ENCODE assay signal across 23 mouse cellular contexts in the genomic region with DNA sequence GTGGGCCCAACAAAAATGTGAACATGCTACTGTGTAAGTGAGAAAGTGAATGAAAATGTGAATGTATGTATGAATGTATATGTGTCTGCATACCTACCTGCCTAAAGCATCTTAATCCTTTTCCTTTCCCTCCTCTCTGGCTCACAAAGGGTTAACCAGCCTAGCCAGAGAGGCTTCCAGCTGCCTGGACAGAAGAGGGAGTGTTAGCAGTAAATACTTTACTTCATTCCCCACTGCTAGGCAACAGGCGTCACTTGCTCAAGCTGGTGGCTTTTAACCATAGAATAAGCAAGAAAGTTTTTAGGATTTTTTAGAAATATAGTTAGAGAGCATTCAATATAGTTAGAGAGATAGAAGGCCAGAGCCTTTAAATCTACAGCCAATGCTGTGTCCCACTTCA.
DNase-seq lines count a peak whose midpoint lies in the region; ATAC-seq lines count a peak whose summit lies in the region.
"Had no signal": no experiment of that assay in that cellular context is flagged by ENCODE, and none has a peak within 500 bp of the region (broad histone marks: within the 10 kb centered on the region; RNA-seq: fewer than 3 reads in every experiment).

No protein-coding gene starts in this region.

- 13% methylated on average over 1 of the region's 1 CpGs for WGBS in hindbrain, embryonic 15.5 days
- 7% methylated on average over 1 of the region's 1 CpGs for WGBS in hindbrain, embryonic 12.5 days
- WGBS in midbrain, embryonic 14.5 days, result 10% methylated on average over 1 of the region's 1 CpGs
- 10% methylated on average over 1 of the region's 1 CpGs for WGBS in midbrain, embryonic 15.5 days
- 6% methylated on average over 1 of the region's 1 CpGs for WGBS in limb, embryonic 13.5 days

- ATAC-seq in hindbrain, embryonic 15.5 days (ENCODE audit: low FRiP score, low read depth), result no peak
- no peak for ATAC-seq in hindbrain, embryonic 12.5 days (ENCODE audit: low FRiP score)
- no peak for ATAC-seq in midbrain, embryonic 14.5 days (ENCODE audit: low FRiP score, low TSS enrichment)
- ATAC-seq in midbrain, embryonic 15.5 days (replicated peaks), result no peak
- ATAC-seq in limb, embryonic 13.5 days (ENCODE audit: low FRiP score, low read depth), result 0 out of 2 replicates have a peak, but pooled peaks have one; percentile 51
- ATAC-seq: forebrain, postnatal 0 days; inflammation-experienced regulatory T-cells, adult 6 months had no signal

- no peak overlapping the region for H3K4me3 ChIP-seq in hindbrain, embryonic 15.5 days
- H3K4me3 ChIP-seq in hindbrain, embryonic 12.5 days, result no peak overlapping the region
- no peak overlapping the region for H3K4me3 ChIP-seq in midbrain, embryonic 14.5 days (replicated peaks; ENCODE audit: low read depth, low read length)
- H3K4me3 ChIP-seq in midbrain, embryonic 15.5 days, result no peak overlapping the region
- no peak overlapping the region for H3K4me3 ChIP-seq in limb, embryonic 13.5 days
- H3K4me3 ChIP-seq: heart, embryonic 12.5 days; megakaryocyte, embryonic 14.5 days; neural tube, embryonic 13.5 days had no signal

- H3K4me1 ChIP-seq in hindbrain, embryonic 15.5 days (replicated peaks), result peaks cover 6% of the 10 kb centered on the region; the same call in 1 of the 2 replicates
- H3K4me1 ChIP-seq in hindbrain, embryonic 12.5 days, result 0 out of 2 replicates have a peak, but pooled peaks cover 10% of the 10 kb centered on the region
- H3K4me1 ChIP-seq in midbrain, embryonic 14.5 days (ENCODE audit: control insufficient read depth, insufficient read depth, low read length), result no peaks in the 10 kb centered on the region
- 0 out of 2 replicates have a peak, but pooled peaks cover 4% of the 10 kb centered on the region for H3K4me1 ChIP-seq in midbrain, embryonic 15.5 days
- peaks cover 47% of the 10 kb centered on the region for H3K4me1 ChIP-seq in limb, embryonic 13.5 days
- H3K4me1 ChIP-seq: megakaryocyte, embryonic 14.5 days had no signal

- DNase-seq in midbrain, embryonic 14.5 days, result peak; percentile 46
- DNase-seq in gastrocnemius, postnatal 25 days, result no peak
- DNase-seq in cerebellum, adult 9-11 months, result no peak
- DNase-seq: adrenal gland, postnatal 25 days; B cell, adult 2 months; cerebellum, adult 18-20 months; cerebellum, postnatal 36 days; forebrain, postnatal 0 days; heart, adult 11 months; heart, postnatal 14 days; kidney, adult 9 months; kidney, postnatal 36 days; spleen, adult 18-20 months; thymus, adult 18-20 months had no signal

- H3K27me3 ChIP-seq in hindbrain, embryonic 15.5 days, result no peaks in the 10 kb centered on the region
- H3K27me3 ChIP-seq in hindbrain, embryonic 12.5 days, result no peaks in the 10 kb centered on the region
- H3K27me3 ChIP-seq in midbrain, embryonic 14.5 days (ENCODE audit: control insufficient read depth, insufficient read depth, low read length), result no peaks in the 10 kb centered on the region
- no peaks in the 10 kb centered on the region for H3K27me3 ChIP-seq in midbrain, embryonic 15.5 days (replicated peaks)
- no peaks in the 10 kb centered on the region for H3K27me3 ChIP-seq in limb, embryonic 13.5 days
- H3K27me3 ChIP-seq: heart, embryonic 12.5 days; neural tube, embryonic 13.5 days had no signal

- no peak overlapping the region for H3K9ac ChIP-seq in hindbrain, embryonic 15.5 days
- H3K9ac ChIP-seq in hindbrain, embryonic 12.5 days, result no peak overlapping the region
- H3K9ac ChIP-seq in midbrain, embryonic 14.5 days (replicated peaks; ENCODE audit: low read length), result no peak overlapping the region
- H3K9ac ChIP-seq in midbrain, embryonic 15.5 days, result no peak overlapping the region
- no peak overlapping the region for H3K9ac ChIP-seq in limb, embryonic 13.5 days
- H3K9ac ChIP-seq: forebrain, postnatal 0 days; heart, embryonic 12.5 days; liver, embryonic 14.5 days; neural tube, embryonic 13.5 days had no signal

- no peak overlapping the region for H3K4me2 ChIP-seq in hindbrain, embryonic 15.5 days
- no peak overlapping the region for H3K4me2 ChIP-seq in hindbrain, embryonic 12.5 days (replicated peaks)
- H3K4me2 ChIP-seq in midbrain, embryonic 14.5 days (ENCODE audit: low read length), result no peak overlapping the region
- no peak overlapping the region for H3K4me2 ChIP-seq in midbrain, embryonic 15.5 days
- no peak overlapping the region for H3K4me2 ChIP-seq in limb, embryonic 13.5 days (replicated peaks)
- H3K4me2 ChIP-seq: heart, embryonic 12.5 days; neural tube, embryonic 13.5 days had no signal

- 0 out of 2 replicates have a peak overlapping the region, but pooled peaks have one; percentile 34 for H3K27ac ChIP-seq in hindbrain, embryonic 15.5 days (replicated peaks)
- H3K27ac ChIP-seq in hindbrain, embryonic 12.5 days, result no peak overlapping the region
- no peak overlapping the region for H3K27ac ChIP-seq in midbrain, embryonic 14.5 days (replicated peaks; ENCODE audit: low read depth, low read length)
- H3K27ac ChIP-seq in midbrain, embryonic 15.5 days, result no peak overlapping the region
- peak overlapping the region; percentile 67 for H3K27ac ChIP-seq in limb, embryonic 13.5 days
- H3K27ac ChIP-seq: liver, embryonic 14.5 days; neural tube, embryonic 13.5 days had no signal

- no peaks in the 10 kb centered on the region for H3K36me3 ChIP-seq in hindbrain, embryonic 15.5 days
- H3K36me3 ChIP-seq in hindbrain, embryonic 12.5 days, result no peaks in the 10 kb centered on the region
- no peaks in the 10 kb centered on the region for H3K36me3 ChIP-seq in midbrain, embryonic 14.5 days (ENCODE audit: control insufficient read depth, insufficient read depth, low read length)
- no peaks in the 10 kb centered on the region for H3K36me3 ChIP-seq in midbrain, embryonic 15.5 days (replicated peaks)
- no peaks in the 10 kb centered on the region for H3K36me3 ChIP-seq in limb, embryonic 13.5 days
- H3K36me3 ChIP-seq: heart, embryonic 12.5 days; neural tube, embryonic 13.5 days had no signal

- no peaks in the 10 kb centered on the region for H3K9me3 ChIP-seq in hindbrain, embryonic 15.5 days
- H3K9me3 ChIP-seq in hindbrain, embryonic 12.5 days (replicated peaks), result no peaks in the 10 kb centered on the region
- no peaks in the 10 kb centered on the region for H3K9me3 ChIP-seq in midbrain, embryonic 14.5 days (ENCODE audit: control insufficient read depth, low read length)
- H3K9me3 ChIP-seq in midbrain, embryonic 15.5 days, result no peaks in the 10 kb centered on the region
- H3K9me3 ChIP-seq in limb, embryonic 13.5 days, result no peaks in the 10 kb centered on the region
- H3K9me3 ChIP-seq: heart, embryonic 12.5 days; megakaryocyte, embryonic 14.5 days; neural tube, embryonic 13.5 days had no signal

Comparison
In these comparisons a context has a peak if more than half of its experiments do, and no peak if none do; other contexts are left out.
1. H3K27ac ChIP-seq: peak in hindbrain, embryonic 15.5 days (single experiment) and limb, embryonic 13.5 days (single experiment); none in hindbrain, embryonic 12.5 days (single experiment), midbrain, embryonic 14.5 days (single experiment) and midbrain, embryonic 15.5 days (single experiment).